Mouse (Mus musculus): ENCODE results near the gene Rgr. TPM values are rescaled to one million over a fixed set of nuclear protein-coding genes. Genes with fewer than 3 reads are reported as not detected.
"Not testable (repeated sequence)": the region's sequence is repeated elsewhere in the genome, so short reads cannot be mapped to it uniquely, and the experiment has no call there.

Gene Rgr
- total RNA-seq, 2 experiments from 2014 or later: not detected

DNA sequence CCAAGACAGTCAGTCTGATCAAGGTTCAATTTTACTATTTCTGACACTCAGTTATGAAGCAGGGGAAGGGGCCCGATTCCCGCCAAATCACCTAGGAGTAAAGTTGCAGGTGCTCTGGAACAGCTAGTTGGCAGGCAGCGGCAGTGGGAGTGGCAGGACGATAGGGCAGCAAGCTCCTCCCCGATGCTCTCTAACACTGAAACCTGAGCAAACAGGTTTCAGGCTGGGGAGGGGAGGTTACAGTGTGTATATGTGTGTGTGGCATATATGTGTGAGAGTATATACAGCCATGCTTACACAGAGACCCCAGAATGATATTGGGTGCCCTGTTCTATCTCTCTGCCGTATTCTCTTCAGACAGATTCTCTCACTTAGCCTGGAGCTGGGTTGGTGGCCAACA lies 48.0 kb downstream of the Rgr start:
- not testable (repeated sequence) for DNase-seq

GRCm38 (mm10) chr14:36989784-36990183 lies 59.0 kb downstream of the Rgr start:
- DNase-seq: no peak

DNA sequence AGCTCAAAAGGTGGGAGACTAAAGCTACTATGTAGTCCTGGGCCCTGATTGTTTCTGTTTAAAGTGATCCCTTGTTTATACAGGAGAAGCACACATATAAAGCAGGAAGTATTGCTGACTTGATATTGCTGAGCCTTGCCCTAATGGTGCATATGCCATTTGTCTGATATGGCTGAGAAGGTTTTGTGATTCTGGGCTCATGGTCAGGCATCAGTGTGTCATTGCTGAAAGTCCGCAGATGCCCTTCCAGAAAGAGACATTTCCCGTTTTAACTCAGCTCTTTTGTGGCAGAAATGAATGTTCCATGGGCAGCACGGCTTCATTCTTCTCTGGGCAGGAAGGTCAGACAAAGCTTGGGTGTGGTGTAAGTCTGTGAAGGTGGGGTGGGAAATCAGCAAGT lies 63.1 kb downstream of the Rgr start:
- DNase-seq: no peak

Other genes with a start within 250 kb of the Rgr start
- 10 to 100 TPM; 79.1 to 79.6 TPM for gene Ccser2, start 80.2 kb downstream of the Rgr start, total RNA-seq (2021)
- not detected for gene Lrit1, start 5.9 kb upstream of the Rgr start, total RNA-seq (2021)
- not detected for gene Lrit2, start 19.0 kb upstream of the Rgr start, total RNA-seq (2021)
- 1 to 10 TPM; 7.5 to 8.5 TPM for gene Cdhr1, start 49.4 kb upstream of the Rgr start, total RNA-seq (2021)
- 1 to 10 TPM in 1 of 2 experiments, under 1 TPM in 1; 0.52 to 1.4 TPM for gene 2610528A11Rik, start 65.1 kb upstream of the Rgr start, total RNA-seq (2021)
- gene Ghitm, start 86.3 kb upstream of the Rgr start, total RNA-seq (2021): 100 to 1,000 TPM; 391 to 413 TPM